Mouse (Mus musculus) myocyte (in vitro differentiated cells): Measurements from ENCODE around the gene 5730455P16Rik. TPM values are rescaled to one million over a fixed set of nuclear protein-coding genes. Genes with fewer than 3 reads are reported as not detected.

ENCODE experiments used
- H3K27me3 ChIP-seq: one replicate; pipeline ENCODE4 v1.6.1; 2011; ENCODE audit not compliant: control insufficient read depth, insufficient read depth, insufficient read length
- H3K36me3 ChIP-seq: one replicate; pipeline ENCODE4 v1.6.1; 2011; ENCODE audit not compliant: control insufficient read depth, insufficient read depth
- H3K4me2 ChIP-seq: one replicate; pipeline ENCODE4 v1.6.1; 2011; ENCODE audit warnings: low read depth, control low read depth
- H3K4me3 ChIP-seq: one replicate; pipeline ENCODE4 v1.5.1; 2011; ENCODE audit warnings: mild to moderate bottlenecking, control low read depth, moderate library complexity
- H3K79me2 ChIP-seq: one replicate; pipeline ENCODE4 v1.6.1; 2011; ENCODE audit not compliant: control insufficient read depth, insufficient read depth
- H3ac ChIP-seq: one replicate; pipeline ENCODE4 v1.6.1; 2011; ENCODE audit not compliant: control insufficient read depth, insufficient read length
- CEBPB ChIP-seq: IDR thresholded peaks from 2 replicates; pipeline ENCODE4 v1.6.1; 2011; ENCODE audit warnings: mild to moderate bottlenecking, moderate library complexity; ENCODE audit not compliant: poor library complexity, insufficient read depth, severe bottlenecking
- E2F4 ChIP-seq: IDR thresholded peaks from one replicate; pipeline ENCODE4 v1.6.1; 2011; ENCODE audit warnings: mild to moderate bottlenecking, control low read depth, moderate library complexity; ENCODE audit not compliant: insufficient read depth
- MAX ChIP-seq: IDR thresholded peaks from one replicate; pipeline ENCODE4 v1.6.1; 2011; ENCODE audit warnings: low read depth, mild to moderate bottlenecking, control low read depth
- MYOD1 ChIP-seq, 3 experiments: IDR thresholded peaks; one replicate each; pipeline ENCODE4 v1.6.1; 2011; ENCODE audit warnings: control low read depth in 2 of 3, low read depth in 2 of 3, mild to moderate bottlenecking in 2 of 3, moderate library complexity in 1 of 3; ENCODE audit not compliant: insufficient read length in 2 of 3, control insufficient read depth in 1 of 3
- MYOG ChIP-seq, 3 experiments: IDR thresholded peaks; one replicate each; pipeline ENCODE4 v1.6.1; 2011; ENCODE audit warnings: control low read depth in 2 of 3, low read depth in 2 of 3, mild to moderate bottlenecking in 2 of 3; ENCODE audit not compliant: insufficient read length in 2 of 3, control insufficient read depth in 1 of 3, insufficient read depth in 1 of 3
- POLR2A ChIP-seq: IDR thresholded peaks from one replicate; pipeline ENCODE4 v1.6.1; 2011; ENCODE audit warnings: low read depth, mild to moderate bottlenecking, control low read depth, moderate library complexity; ENCODE audit not compliant: insufficient read length
- POLR2AphosphoS2 ChIP-seq: IDR thresholded peaks from one replicate; pipeline ENCODE4 v1.6.1; 2011; ENCODE audit warnings: low read depth, control low read depth; ENCODE audit not compliant: insufficient read length
- REST ChIP-seq: IDR thresholded peaks from one replicate; pipeline ENCODE4 v1.6.1; 2011; ENCODE audit warnings: mild to moderate bottlenecking, control low read depth, moderate library complexity; ENCODE audit not compliant: insufficient read depth, insufficient read length
- SRF ChIP-seq: IDR thresholded peaks from one replicate; pipeline ENCODE4 v1.6.1; 2011; ENCODE audit warnings: low read depth; ENCODE audit not compliant: control insufficient read depth, insufficient read length
- TCF12 ChIP-seq: IDR thresholded peaks from one replicate; pipeline ENCODE4 v1.6.1; 2011; ENCODE audit warnings: mild to moderate bottlenecking, control low read depth; ENCODE audit not compliant: poor library complexity, insufficient read depth, severe bottlenecking
- TCF3 ChIP-seq: IDR thresholded peaks from one replicate; pipeline ENCODE4 v1.6.1; 2011; ENCODE audit warnings: low read depth, control low read depth; ENCODE audit not compliant: insufficient read length
- USF1 ChIP-seq: IDR thresholded peaks from one replicate; pipeline ENCODE4 v1.6.1; 2011; ENCODE audit warnings: low read depth, mild to moderate bottlenecking, control low read depth, moderate library complexity
- polyA plus RNA-seq: library from polyadenylated mRNA; unstranded; fragments of >200 nt; fragmentation: generic; extraction: Trizol; gene quantifications from one replicate; pipeline ENCODE4 v1.2.1, GENCODE M21; 2012; ENCODE audit warnings: missing spikeins

Gene 5730455P16Rik
- polyA plus RNA-seq, 1 experiment, result 7.0 TPM

- no peak overlapping the region for H3ac ChIP-seq
- no peak overlapping the region for H3K4me3 ChIP-seq
- peaks cover 7% of the 10 kb centered on the region for H3K27me3 ChIP-seq
- TF ChIP-seq REST (no peak), MYOG (IDR thresholded peaks at IDR 0.05; ENCODE audit: control insufficient read depth in 1 of 3, insufficient read depth in 1 of 3, insufficient read length in 2 of 3, low read depth in 2 of 3) (no peak), TCF12 (no peak), TCF3 (no peak), POLR2A (no peak), USF1 (no peak), MYOD1 (IDR thresholded peaks at IDR 0.05; ENCODE audit: control insufficient read depth in 1 of 3, insufficient read length in 2 of 3, low read depth in 2 of 3) (no peak), POLR2AphosphoS2 (no peak), SRF (no peak), CEBPB (no peak), E2F4 (no peak)
- no peaks in the 10 kb centered on the region for H3K36me3 ChIP-seq
- H3K79me2 ChIP-seq, result no peaks in the 10 kb centered on the region
- no peak overlapping the region for H3K4me2 ChIP-seq
Measured at GRCm38 (mm10) chr11:80315743-80316639, 61.8 kb downstream of the 5730455P16Rik start.

GRCm38 (mm10) chr11:80313944-80314343, 63.9 kb downstream of the 5730455P16Rik start:
- no peak overlapping the region for H3K4me3 ChIP-seq
- no peak overlapping the region for H3ac ChIP-seq
- TF ChIP-seq USF1, result no peak
- H3K4me2 ChIP-seq, result no peak overlapping the region
- no peaks in the 10 kb centered on the region for H3K79me2 ChIP-seq
- H3K27me3 ChIP-seq, result peaks cover 21% of the 10 kb centered on the region
- no peaks in the 10 kb centered on the region for H3K36me3 ChIP-seq

GRCm38 (mm10) chr11:80313462-80313861, 64.4 kb downstream of the 5730455P16Rik start:
- Histone ChIP-seq H3K4me3 (no peak overlapping the region), H3K4me2 (no peak overlapping the region), H3K27me3 (peaks cover 26% of the 10 kb centered on the region), H3K79me2 (no peaks in the 10 kb centered on the region), H3K36me3 (no peaks in the 10 kb centered on the region), H3ac (no peak overlapping the region)
- TF ChIP-seq TCF3 (no peak), POLR2A (no peak), MYOG (IDR thresholded peaks at IDR 0.05; ENCODE audit: control insufficient read depth in 1 of 3, insufficient read depth in 1 of 3, insufficient read length in 2 of 3, low read depth in 2 of 3) (no peak), MYOD1 (IDR thresholded peaks at IDR 0.05; ENCODE audit: control insufficient read depth in 1 of 3, insufficient read length in 2 of 3, low read depth in 2 of 3) (no peak), TCF12 (no peak), MAX (no peak)

GRCm38 (mm10) chr11:80312565-80312964, 65.3 kb downstream of the 5730455P16Rik start:
- no peak overlapping the region for H3ac ChIP-seq
- H3K79me2 ChIP-seq, result no peaks in the 10 kb centered on the region
- H3K36me3 ChIP-seq, result no peaks in the 10 kb centered on the region
- no peak overlapping the region for H3K4me3 ChIP-seq
- H3K27me3 ChIP-seq, result peaks cover 29% of the 10 kb centered on the region
- H3K4me2 ChIP-seq, result no peak overlapping the region
- TF ChIP-seq REST, result peak; percentile 77
- TF ChIP-seq TCF3, result no peak

GRCm38 (mm10) chr11:80312049-80312448, 65.8 kb downstream of the 5730455P16Rik start:
- Histone ChIP-seq H3K36me3 (no peaks in the 10 kb centered on the region), H3K27me3 (peaks cover 35% of the 10 kb centered on the region), H3ac (no peak overlapping the region), H3K79me2 (no peaks in the 10 kb centered on the region), H3K4me3 (no peak overlapping the region), H3K4me2 (no peak overlapping the region)
- TF ChIP-seq MYOG (IDR thresholded peaks at IDR 0.05; ENCODE audit: control insufficient read depth in 1 of 3, insufficient read depth in 1 of 3, insufficient read length in 2 of 3, low read depth in 2 of 3) (peak in 1 of 3 experiments; percentile 28), E2F4 (no peak), TCF12 (no peak)

- TF ChIP-seq REST (no peak), MYOG (IDR thresholded peaks at IDR 0.05; ENCODE audit: control insufficient read depth in 1 of 3, insufficient read depth in 1 of 3, insufficient read length in 2 of 3, low read depth in 2 of 3) (peak in 1 of 3 experiments; percentile 20)
- H3K4me3 ChIP-seq, result no peak overlapping the region
- H3K79me2 ChIP-seq, result no peaks in the 10 kb centered on the region
- H3K36me3 ChIP-seq, result no peaks in the 10 kb centered on the region
- H3K27me3 ChIP-seq, result peaks cover 41% of the 10 kb centered on the region
- no peak overlapping the region for H3K4me2 ChIP-seq
- H3ac ChIP-seq, result no peak overlapping the region
Measured at GRCm38 (mm10) chr11:80311271-80311670, 66.6 kb downstream of the 5730455P16Rik start.

Other genes starting within 250 kb of the 5730455P16Rik start
- 13.0 TPM for gene Tefm, start 235.9 kb downstream of the 5730455P16Rik start, polyA plus RNA-seq
- gene Adap2, start 223.9 kb downstream of the 5730455P16Rik start, polyA plus RNA-seq, result 0.05 TPM
- gene Rnf135, start 194.2 kb downstream of the 5730455P16Rik start, polyA plus RNA-seq, result 5.1 TPM
- gene Rhot1, start 169.0 kb downstream of the 5730455P16Rik start, polyA plus RNA-seq, result 24.9 TPM
- 0.17 TPM for gene Rhbdl3, start 77.1 kb downstream of the 5730455P16Rik start, polyA plus RNA-seq
- 65.6 TPM for gene Zfp207, start 5.2 kb upstream of the 5730455P16Rik start, polyA plus RNA-seq
- 74.9 TPM for gene Psmd11, start 50.6 kb upstream of the 5730455P16Rik start, polyA plus RNA-seq
- 11.3 TPM for gene Cdk5r1, start 99.0 kb upstream of the 5730455P16Rik start, polyA plus RNA-seq